Comparison of ENCODE assay signal across 8 mouse cellular contexts in the genomic region with DNA sequence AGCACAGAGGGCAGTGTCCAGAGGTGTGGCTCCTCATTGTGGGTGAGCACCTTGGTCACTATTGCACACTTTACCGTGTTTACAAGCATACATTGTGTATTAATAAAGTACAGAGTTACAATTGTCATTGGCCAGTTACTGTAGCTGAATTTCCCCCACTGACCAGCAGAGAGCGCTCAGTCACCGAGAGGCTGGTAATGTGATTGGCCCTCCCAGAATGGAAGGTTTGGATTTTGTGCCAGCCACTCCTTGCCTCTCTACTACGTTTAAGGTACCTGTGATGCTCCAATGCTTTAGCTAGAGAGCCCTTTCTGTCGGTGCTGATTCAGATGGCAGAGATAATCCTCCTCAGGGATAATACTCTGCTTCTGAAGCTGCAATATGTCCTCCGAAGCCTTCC. TPM values are rescaled to one million over a fixed set of nuclear protein-coding genes. Genes with fewer than 3 reads are reported as not detected.
DNase-seq lines count a peak whose midpoint lies in the region; ATAC-seq and TF ChIP-seq lines count a peak whose summit lies in the region.

No protein-coding gene starts in this region.

- no peak overlapping the region for H3K4me2 ChIP-seq in lung, postnatal 0 days (replicated peaks; ENCODE audit: low read depth, low read length)

- peak; percentile 53 for ATAC-seq in lung, postnatal 0 days
- ATAC-seq in inflammation-experienced regulatory T-cells, adult 6 months, result no peak

- DNase-seq in B cell, adult 2 months, result peak; percentile 61
- peak; percentile 64 for DNase-seq in MN1 (ENCODE audit: low spot score)
- DNase-seq in cerebellum, adult 9-10 months, result peak; percentile 78
- DNase-seq in gastrocnemius, postnatal 10 days, result peak; percentile 76
- peak; percentile 80 for DNase-seq in layer of hippocampus, adult 11-12 months (ENCODE audit: low spot score)
- peak; percentile 82 for DNase-seq in lung, postnatal 0 days (ENCODE audit: low spot score)
- peak; percentile 76 for DNase-seq in right cerebral cortex, postnatal 14 days

- no peak overlapping the region for H3K4me3 ChIP-seq in lung, postnatal 0 days (ENCODE audit: low read depth, low read length)

- WGBS in lung, postnatal 0 days, result 19% methylated on average over 6 of the region's 6 CpGs

- H3K4me1 ChIP-seq in lung, postnatal 0 days (ENCODE audit: insufficient read depth, low read depth, low read length), result peaks cover 6% of the 10 kb centered on the region; the same call in 1 of the 2 replicates

- H3K27ac ChIP-seq in lung, postnatal 0 days (ENCODE audit: low read length), result no peak overlapping the region

- TF ChIP-seq EP300 in lung, postnatal 0 days (IDR thresholded peaks at IDR 0.05), result no peak

- H3K27me3 ChIP-seq in lung, postnatal 0 days (replicated peaks; ENCODE audit: insufficient read depth, low read length), result no peaks in the 10 kb centered on the region

- no peaks in the 10 kb centered on the region for H3K9me3 ChIP-seq in lung, postnatal 0 days (ENCODE audit: low read length)

- H3K9ac ChIP-seq in lung, postnatal 0 days (replicated peaks; ENCODE audit: low read depth), result no peak overlapping the region

- TF ChIP-seq CTCF in lung, postnatal 0 days (IDR thresholded peaks at IDR 0.05), result peak; percentile 98

- H3K36me3 ChIP-seq in lung, postnatal 0 days (ENCODE audit: insufficient read depth, low read length), result no peaks in the 10 kb centered on the region; the same call in 1 of the 2 replicates

RNA-seq across cellular contexts. Expression of a gene that starts 38.2 kb away (rescaled TPM):
- 10 to 100 TPM; 24.6 to 27.5 TPM for total RNA-seq in gastrocnemius, postnatal 10 days (2021)
- polyA plus RNA-seq in lung, postnatal 0 days (2015; fragmentation: Nextera tagmentation; extraction: Ambion mirVana), result 72.5 and 77.6 TPM in 2 replicates
- polyA plus RNA-seq in inflammation-experienced regulatory T-cells, adult 6 months (2017; shearing (Covaris generic)), result 10 to 100 TPM; 59.6 to 76.8 (median 64.6) TPM

RNA-seq across cellular contexts. Expression of a gene that starts 38.7 kb away (rescaled TPM):
- 1 to 10 TPM; 6.6 to 7.0 TPM for total RNA-seq in gastrocnemius, postnatal 10 days (2021)
- polyA plus RNA-seq in lung, postnatal 0 days (2015; fragmentation: Nextera tagmentation; extraction: Ambion mirVana), result 9.8 and 12.4 TPM in 2 replicates
- not detected for polyA plus RNA-seq in inflammation-experienced regulatory T-cells, adult 6 months (2017; shearing (Covaris generic))

Comparison
In these comparisons a context has a peak if more than half of its experiments do, and no peak if none do; other contexts are left out.
1. RNA of a gene that starts 38.7 kb away (polyA plus RNA-seq): 9.8 to 12.4 TPM in lung, postnatal 0 days; not detected in inflammation-experienced regulatory T-cells, adult 6 months; every median in the first group is over 10 times any median in the second.
2. Peak in every context shown above with its lines, with median percentiles within 50 percentile points of each other: DNase-seq.